Mouse (Mus musculus) layer of hippocampus, adult 9-11 months (tissue): ENCODE measurements around the gene Rdx.
A peak's percentile ranks its signal among the peaks of the same experiment; 100 is the strongest.
"Not testable (repeated sequence)": the region's sequence is repeated elsewhere in the genome, so short reads cannot be mapped to it uniquely, and the experiment has no call there.

ENCODE experiments used
- DNase-seq: peaks from one replicate; pipeline ENCODE4 v3.0.0; 2022

Gene Rdx

DNA sequence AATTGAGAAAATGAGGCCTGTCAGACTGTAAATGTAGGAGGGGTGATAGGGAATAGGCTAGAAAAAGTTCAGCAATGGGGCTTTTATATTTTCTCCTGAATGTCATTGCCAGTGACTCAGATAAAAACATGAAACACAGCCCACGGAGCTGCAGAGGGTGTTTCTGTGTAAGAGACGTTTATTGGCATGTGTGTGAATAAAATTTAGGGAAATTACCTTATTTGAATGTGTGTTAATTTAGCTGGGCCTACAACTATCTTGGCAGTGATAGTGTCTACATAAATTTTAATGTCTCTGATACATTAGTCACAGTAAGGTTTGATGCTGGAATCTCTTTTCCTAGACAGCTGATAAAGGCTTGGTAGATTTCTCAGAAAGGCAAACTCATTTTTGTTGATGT, 12.8 kb downstream of the Rdx start:
- no peak for DNase-seq

DNA sequence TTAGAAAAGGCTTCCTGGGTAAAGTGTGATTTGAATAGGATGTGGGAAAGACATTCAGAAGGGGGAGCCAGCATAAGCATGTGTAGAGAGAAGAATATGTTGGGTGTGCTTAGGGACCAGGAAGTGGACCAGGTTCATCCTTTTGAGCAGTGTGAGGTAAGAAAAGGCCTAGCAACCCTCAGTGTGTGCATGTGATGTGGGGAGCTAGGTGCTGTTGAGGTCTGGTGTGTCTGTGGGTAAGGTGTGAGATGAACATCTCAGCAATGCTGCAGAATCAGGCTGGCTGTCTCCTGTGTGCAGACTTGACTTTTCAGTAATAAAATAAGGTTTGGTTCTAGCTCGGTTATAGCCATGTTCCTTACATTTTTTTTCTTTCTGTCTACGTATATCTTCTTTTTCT, 23.1 kb downstream of the Rdx start:
- DNase-seq: no peak

GRCm38 (mm10) chr9:52071352-52071751, 24.4 kb downstream of the Rdx start:
- not testable (repeated sequence) for DNase-seq

GRCm38 (mm10) chr9:52072202-52072601, 25.2 kb downstream of the Rdx start:
- DNase-seq: no peak

GRCm38 (mm10) chr9:52076089-52076488, 29.1 kb downstream of the Rdx start:
- no peak for DNase-seq

DNA sequence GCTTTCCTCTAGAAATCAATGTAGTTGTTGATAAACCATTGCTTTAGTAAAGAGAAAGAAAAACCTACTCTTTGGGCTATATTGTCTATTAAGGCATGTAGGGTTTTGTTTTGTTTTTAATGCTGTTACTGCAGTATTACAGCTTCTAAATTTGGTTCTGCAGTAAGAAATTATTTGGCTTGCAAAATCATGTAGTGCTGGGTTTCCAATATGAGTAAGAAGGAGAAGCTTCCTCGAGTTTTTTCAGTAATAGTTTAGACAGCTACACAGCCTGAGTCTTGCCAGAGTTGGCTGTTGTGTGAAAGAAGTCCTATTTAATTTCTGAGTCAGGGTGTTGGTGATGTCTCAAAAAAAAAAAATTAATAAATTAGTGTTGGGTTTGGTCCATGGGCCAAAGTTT, 30.7 kb downstream of the Rdx start:
- DNase-seq: no peak

DNA sequence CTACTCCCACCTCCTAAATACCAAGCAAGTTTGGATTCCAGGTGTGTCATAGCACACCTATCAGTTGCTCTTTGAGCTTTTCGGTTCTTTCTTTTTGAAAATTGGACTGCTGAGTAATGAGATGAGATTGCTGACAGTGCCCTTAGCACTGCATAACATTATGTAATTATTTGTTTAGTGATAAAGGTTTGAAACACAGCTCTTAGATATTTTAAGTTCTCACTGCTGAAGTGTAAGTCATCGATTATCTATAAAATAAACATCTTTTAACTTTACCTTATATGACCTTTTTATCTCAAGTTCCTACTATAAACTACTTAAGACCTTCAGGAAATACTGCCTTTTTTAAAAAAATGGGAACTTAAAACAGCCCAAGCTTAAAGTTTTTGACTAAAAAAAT, 35.0 kb downstream of the Rdx start:
- DNase-seq: no peak

GRCm38 (mm10) chr9:52082414-52082813, 35.4 kb downstream of the Rdx start:
- DNase-seq: no peak

GRCm38 (mm10) chr9:52091752-52092151, 44.8 kb downstream of the Rdx start:
- DNase-seq: no peak

DNA sequence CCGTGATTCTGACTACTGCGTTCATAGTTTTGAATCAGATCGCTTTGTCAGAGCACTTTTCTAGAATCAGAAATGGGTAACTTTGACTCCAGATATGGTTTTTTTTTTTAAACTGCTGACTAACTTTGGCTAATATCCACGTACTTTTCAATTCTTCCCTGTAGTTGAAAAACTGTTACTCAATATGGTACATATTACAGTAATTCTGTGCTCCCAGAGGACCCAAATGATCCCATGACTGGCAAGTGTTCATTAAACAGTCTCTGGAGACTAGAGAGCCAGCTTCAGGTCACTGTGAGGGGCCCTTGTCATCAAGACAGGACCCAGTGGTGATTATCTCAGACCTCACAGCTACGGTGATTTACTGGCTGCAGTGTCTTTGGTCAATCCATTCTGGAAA, 45.3 kb downstream of the Rdx start:
- DNase-seq: no peak

GRCm38 (mm10) chr9:52093108-52093507, 46.1 kb downstream of the Rdx start:
- no peak for DNase-seq

DNA sequence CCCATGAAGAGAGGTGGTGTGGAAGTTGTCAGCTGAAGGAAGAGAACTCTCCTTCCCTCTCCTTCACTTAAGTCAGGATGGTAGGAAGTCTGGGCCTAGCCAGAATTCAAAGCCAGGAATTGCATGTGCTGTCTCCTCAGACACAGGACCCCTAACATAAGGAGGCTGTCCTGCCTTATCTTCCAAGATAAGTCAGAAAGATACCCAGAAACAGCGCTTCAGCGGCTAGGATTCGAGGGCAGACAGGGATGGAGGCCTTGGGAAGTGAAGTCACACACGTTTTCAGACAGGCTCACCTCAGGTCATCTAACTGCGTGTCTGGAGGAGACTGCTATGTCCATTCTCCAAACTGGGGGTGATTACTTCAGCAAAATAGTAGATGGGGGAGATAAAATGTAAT, 47.0 kb downstream of the Rdx start:
- no peak for DNase-seq

GRCm38 (mm10) chr9:52094471-52094980, 47.6 kb downstream of the Rdx start:
- no peak for DNase-seq

DNA sequence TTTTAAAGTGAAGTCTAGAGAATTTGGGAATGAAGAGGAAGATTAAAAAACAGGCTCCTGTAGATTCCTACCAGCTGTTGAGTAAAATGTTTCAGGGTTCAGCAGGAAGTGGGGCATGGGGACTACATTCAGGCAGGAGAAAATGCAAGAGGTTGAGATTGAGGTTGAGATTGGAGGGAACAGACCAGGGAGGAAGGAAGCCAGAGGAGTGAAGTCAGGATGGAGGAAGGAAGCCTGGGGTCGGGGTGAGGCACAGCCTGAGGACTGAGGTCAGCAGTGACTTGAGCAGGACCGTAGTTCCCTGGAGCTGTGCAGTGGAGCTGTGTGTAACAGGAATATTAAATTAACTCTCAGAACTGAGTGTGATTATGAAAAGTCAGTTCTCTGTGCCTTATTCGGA, 48.7 kb downstream of the Rdx start:
- no peak for DNase-seq

GRCm38 (mm10) chr9:52097386-52097785, 50.4 kb downstream of the Rdx start:
- DNase-seq: no peak

GRCm38 (mm10) chr9:52098600-52098999, 51.6 kb downstream of the Rdx start:
- DNase-seq: peak; percentile 67

- no peak for DNase-seq
Observed at GRCm38 (mm10) chr9:52100426-52100825, 53.5 kb downstream of the Rdx start.

- no peak for DNase-seq
Observed at GRCm38 (mm10) chr9:52102060-52102844, 55.3 kb downstream of the Rdx start.

DNA sequence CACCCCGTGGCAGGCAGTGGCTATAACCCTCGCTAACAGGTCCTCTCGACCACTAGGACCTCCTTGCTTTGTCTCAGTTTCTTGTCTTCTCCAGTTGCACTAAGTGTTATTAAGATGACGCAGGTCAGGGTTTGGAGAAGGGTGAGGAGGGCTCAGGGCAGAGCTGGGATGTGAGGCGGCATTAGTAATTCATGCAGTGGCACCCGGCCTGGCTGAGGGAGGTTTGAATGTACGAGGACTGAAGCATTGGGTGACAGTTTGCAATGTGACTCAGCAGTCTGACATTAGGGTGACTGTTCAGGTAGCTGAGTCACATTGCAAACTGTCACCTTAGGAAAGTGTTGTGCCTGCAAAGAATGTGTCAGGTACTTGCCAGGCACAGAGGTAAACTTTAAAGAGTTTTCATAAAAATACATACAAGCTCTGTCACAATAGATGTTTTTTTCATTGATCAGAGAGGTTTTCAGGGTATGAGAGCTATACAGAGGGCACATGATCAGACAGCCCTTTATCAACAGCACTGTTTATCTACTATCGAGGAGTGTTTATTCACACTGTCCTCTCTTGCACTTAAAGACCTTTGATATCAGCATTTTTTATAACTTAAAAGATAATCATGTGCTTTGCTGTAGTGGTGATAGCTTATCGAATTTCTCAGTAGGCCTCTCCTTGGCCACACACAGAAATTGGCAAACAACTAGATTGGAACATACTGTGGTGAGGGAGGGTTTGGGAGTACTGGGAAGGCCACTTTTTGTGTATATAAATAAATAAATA, 56.7 kb downstream of the Rdx start:
- DNase-seq: no peak

DNA sequence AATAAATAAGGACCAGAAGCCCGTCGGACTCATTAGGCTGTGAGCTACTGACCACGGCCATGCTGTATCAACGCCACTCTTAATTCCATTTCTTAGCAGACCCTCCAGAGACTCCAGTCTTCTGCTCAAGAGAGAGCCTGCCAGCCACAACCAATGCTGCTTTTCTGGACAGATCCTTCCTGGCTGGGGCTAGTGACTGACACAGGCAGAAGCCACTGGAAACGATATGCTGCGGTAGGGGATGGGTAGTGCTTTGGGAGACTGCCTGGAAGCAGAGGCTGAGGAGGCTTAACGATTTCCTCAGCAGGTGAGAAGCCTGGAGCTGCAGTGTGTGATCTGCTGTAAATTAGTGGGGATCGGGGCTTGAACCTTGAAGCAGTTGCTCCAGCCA, 57.2 kb downstream of the Rdx start:
- DNase-seq: no peak

GRCm38 (mm10) chr9:52105423-52105822, 58.5 kb downstream of the Rdx start:
- no peak for DNase-seq

- no peak for DNase-seq
Observed at GRCm38 (mm10) chr9:52107161-52107560, 60.2 kb downstream of the Rdx start.

GRCm38 (mm10) chr9:52110738-52111137, 63.8 kb downstream of the Rdx start:
- DNase-seq: no peak

DNA sequence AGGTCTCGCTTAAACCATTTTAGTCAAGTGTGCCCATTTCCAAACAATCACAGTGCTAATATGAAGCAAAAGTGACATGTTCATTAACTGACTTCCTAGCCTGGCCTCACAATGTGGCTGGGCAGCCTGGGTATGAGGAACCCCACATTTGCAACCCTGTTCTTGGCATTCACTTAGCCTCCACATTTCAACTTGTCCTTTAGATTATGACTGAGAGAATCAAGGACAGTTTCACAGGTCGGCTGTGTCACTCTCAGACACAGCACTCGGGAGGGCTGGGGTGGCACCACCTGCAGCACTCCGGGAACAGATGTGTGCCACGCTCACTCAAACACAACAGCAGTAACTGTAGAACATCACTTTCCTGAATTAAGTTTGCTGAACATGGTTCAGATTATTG, 66.1 kb downstream of the Rdx start:
- DNase-seq: no peak
